Mouse (Mus musculus) heart, postnatal 25 days (tissue): ENCODE data around the gene Hsd11b2. TPM values are rescaled to one million over a fixed set of nuclear protein-coding genes. Genes with fewer than 3 reads are reported as not detected.

Experiments used
- DNase-seq: peaks from one replicate; pipeline ENCODE4 v3.0.0; 2022; ENCODE audit warnings: low spot score
- intact Hi-C: fragments of 180-260 bp; cut with DNase I; formaldehyde crosslinking; loops from one replicate; pipeline ENCODE4 v1.15.1; 2025
- total RNA-seq, 2 experiments: library from RNA; stranded (reverse); gene quantifications; 2 replicates each; pipeline ENCODE4 v1.2.3; 2021

The Hsd11b2 gene
- under 1 TPM; 0.13 to 0.36 TPM for total RNA-seq

- intact Hi-C loops = loop anchor here (2.0 to 5.0 kb wide), 2 partner anchors 14 to 36 kb away; no protein-coding TSS in a partner anchor
- DNase-seq = no peak
These were observed at the start of gene Hsd11b2 for GRCm38 (mm10) chr8:105518436-105519313. Gene Hsd11b2 (plus strand): TSS chr8:105518755.

- intact Hi-C loops = no loop called here
- DNase-seq = peak; percentile 60
These were observed 49.4 kb upstream of the Hsd11b2 start for GRCm38 (mm10) chr8:105469041-105469695.

GRCm38 (mm10) chr8:105469816-105470215 is 48.7 kb upstream of the Hsd11b2 start:
- intact Hi-C loops = no loop called here
- DNase-seq = no peak

DNA sequence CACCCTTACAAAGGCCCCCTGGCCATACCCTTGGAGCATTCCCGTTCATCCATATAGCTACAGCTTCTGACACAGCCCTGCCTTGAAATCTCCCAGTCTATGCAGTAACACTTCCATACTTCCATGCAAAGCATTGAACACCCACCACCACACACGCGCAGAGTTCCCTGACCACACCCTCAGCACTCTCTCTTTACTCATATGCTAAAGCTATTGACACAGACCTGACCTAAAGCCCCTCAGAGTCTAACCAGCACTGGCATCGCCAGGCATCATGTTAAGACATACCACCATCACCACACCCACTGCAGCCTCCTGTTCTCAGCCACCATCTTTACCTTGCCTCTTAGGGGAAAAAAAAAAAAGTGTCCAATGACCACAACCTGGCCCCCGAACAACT is 48.3 kb upstream of the Hsd11b2 start:
- no peak for DNase-seq
- intact Hi-C loops = no loop called here

GRCm38 (mm10) chr8:105470681-105471313 is 47.8 kb upstream of the Hsd11b2 start:
- intact Hi-C loops = no loop called here
- DNase-seq = no peak

DNA sequence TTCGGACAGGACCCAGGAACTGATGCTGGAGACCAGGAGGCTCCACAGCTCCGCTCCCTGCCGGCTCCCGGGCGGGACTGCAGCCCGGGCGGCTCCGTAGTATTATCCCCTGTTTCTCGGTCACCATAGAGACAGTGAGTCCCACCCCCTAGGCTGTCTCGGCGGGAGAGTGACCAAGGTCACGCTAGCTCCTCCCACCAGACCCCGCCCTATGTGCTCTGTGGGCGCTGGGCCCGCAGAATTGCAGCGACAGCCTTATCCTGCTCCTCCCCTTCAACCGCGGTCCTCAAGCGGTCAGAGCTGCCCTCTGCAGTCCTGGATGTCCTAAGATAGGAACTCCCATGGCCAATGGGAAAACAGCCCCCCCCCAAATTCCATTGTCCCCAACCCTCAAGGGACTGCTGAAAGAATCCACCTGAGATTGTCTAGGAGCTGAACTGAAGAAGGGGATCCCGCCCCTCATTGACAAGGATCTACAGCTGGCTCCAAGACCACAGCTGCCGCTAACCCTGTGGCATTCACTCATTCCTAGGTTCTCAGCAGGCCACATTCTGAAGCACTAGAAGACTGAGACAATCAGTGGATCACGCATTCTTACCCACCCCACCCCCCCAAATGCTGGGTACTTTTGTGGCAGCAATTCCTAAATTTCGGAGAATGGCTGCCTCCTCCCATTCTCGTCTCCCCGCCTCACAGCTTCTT is 47.1 kb upstream of the Hsd11b2 start, which contains the start of gene Tppp3:
TSS of gene Tppp3 (minus strand) at position 213 of the 702 bp plus-strand sequence.
- peak; percentile 97 for DNase-seq
- intact Hi-C loops = no loop called here

DNA sequence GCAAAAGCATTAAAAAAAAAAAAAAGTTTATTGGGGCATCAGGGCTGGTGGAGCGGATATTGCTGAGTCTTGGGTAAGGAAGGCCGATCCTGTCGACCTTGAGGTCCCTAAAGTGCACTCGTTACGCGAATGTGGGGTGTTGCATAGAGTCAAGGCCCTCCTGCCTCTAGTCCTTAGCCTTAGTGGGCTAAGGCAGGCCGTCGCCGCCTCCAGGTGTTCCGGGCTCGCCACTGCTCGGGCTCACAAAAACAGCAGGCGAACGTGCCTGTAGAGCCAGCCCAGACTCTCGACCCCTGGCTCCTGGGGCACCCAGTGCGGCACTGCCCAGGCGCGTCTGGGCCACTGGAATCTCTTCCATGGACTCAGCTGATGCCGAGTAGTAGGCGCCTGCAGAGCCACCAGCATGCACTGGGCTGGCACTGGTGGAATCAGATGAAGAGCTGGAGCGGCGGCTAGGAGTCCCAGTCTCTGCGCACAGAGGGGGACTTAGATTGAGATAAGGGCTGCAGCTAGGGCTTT is 46.1 kb upstream of the Hsd11b2 start:
- intact Hi-C loops = no loop called here
- DNase-seq = no peak

DNA sequence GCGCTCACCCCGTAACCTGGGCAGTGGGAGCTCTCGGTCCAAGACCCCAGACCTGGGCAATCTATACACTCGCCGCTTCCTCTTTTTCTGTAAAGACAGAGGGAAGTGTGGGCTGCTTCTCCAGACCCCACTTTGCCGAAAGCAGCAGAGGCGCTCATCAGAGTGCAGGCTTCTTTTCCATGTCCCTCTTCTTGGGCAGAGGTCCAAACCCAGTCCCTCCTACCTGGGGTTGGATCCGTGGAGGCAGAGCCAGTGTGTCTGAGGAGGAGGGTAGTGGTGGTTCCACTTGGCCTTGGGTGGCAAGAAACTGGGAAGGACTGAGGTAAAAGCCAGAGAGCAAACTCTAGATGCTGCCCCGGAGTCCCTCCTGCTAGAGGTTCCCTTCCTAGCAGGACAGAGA is 45.6 kb upstream of the Hsd11b2 start:
- DNase-seq = no peak
- intact Hi-C loops = no loop called here

DNA sequence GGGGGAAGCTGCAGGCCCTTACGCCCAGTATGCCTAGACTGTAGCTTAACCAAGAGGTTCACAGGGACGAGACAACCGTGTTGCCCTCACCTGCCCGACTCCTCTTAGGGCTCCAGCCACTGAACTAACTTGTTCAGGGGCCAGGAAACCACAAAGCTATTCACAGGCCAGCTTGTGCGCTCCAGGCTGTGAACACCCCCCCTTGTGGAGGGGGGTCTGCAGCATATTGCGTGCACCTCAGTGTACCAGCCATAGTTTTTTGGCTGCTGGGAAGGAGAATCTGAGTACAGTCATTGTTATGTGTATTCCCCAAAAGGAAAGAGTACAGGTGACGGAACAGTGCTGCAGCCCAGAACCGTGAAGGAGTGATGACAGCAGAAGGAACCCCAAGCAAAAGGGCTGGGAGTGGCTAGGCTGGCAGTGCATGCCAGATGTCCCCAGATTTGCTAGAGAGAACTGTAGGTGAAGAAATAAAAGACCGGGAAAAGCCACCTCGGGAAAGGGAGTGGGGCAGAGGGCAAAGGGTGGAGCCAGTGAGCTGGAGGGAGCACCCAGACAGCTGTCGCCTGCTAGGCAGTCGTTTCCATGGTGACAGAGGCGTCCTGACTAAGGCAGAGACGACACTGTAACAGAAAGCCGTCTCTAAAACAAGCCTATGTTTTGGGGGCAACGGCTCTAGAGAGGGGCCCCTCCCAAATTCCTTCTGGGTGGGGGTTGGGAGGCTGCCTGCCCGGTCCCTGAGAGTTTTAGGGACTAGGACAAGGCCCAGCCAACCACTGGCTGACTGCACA is 44.5 kb upstream of the Hsd11b2 start:
- DNase-seq = peak; percentile 57
- intact Hi-C loops = no loop called here

DNA sequence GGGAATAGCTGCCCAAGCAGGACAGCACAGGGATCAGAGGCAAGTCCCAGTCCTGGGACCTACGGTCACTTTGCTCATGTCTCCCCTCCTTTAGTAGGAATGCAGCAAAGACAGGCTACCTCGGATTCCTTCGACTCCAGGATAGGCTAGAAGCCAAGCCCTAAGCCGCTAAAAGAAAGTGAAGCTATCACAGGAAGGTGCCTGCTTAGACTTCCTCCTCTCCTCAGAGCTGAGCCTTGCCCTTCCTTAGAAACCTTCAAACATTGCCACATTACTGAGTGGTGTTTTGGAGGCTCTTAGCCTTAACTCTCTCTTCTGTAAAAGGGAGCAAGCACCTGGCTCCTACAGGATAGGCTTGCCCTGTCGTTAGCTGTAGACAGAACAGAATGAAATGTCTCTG is 43.9 kb upstream of the Hsd11b2 start:
- intact Hi-C loops = no loop called here

DNA sequence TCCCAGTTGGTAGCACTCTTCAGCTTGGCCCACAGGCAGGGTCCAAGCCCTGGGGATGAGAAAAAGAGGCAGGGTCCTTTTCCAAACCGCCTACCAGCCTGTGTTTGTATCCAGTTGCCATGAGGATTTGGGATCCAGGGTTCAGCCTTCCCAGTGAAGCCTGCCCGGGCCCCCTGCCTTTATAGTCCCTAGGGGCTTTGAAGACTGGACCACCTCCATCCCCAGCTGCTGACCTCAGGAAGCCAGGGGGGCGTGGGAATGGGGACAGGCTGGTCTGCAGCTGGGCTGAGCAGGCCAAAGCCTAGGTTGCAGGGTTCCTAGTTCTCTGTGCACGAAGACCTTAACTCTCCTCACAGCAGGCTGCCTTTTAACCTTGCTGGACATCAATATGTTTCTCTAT is 43.3 kb upstream of the Hsd11b2 start:
- intact Hi-C loops = no loop called here
- DNase-seq = peak; percentile 69

More for the DNA sequence above, 43.9 kb upstream of the Hsd11b2 start:
- no peak for DNase-seq

DNA sequence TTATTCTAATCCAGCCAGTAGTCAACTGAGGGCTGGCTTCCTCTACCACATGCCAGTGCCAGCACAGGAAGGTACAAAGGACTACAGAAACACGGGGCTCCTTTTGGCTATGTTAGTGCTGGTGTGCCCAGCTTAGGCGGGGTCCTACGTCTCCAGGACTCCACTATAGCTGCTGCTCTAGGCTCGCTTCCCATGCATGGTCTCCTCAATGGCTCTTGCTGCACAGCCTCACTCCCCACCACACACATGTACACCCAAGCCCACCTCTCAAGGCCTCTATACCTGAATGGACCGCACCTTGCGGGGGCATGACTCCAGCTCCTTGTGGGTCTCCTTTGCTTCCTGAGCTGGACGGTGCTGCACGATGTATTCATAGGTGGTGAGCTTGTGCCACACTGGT is 42.8 kb upstream of the Hsd11b2 start:
- no peak for DNase-seq
- intact Hi-C loops = loop anchor here (2.0 kb wide), 2 partner anchors 63 to 117 kb away; partner anchors contain the start of genes Kctd19 and Lrrc36

GRCm38 (mm10) chr8:105476161-105476560 is 42.4 kb upstream of the Hsd11b2 start:
- intact Hi-C loops = loop anchor here (2.0 kb wide), 2 partner anchors 63 to 117 kb away; partner anchors contain the start of genes Kctd19 and Lrrc36
- no peak for DNase-seq

DNA sequence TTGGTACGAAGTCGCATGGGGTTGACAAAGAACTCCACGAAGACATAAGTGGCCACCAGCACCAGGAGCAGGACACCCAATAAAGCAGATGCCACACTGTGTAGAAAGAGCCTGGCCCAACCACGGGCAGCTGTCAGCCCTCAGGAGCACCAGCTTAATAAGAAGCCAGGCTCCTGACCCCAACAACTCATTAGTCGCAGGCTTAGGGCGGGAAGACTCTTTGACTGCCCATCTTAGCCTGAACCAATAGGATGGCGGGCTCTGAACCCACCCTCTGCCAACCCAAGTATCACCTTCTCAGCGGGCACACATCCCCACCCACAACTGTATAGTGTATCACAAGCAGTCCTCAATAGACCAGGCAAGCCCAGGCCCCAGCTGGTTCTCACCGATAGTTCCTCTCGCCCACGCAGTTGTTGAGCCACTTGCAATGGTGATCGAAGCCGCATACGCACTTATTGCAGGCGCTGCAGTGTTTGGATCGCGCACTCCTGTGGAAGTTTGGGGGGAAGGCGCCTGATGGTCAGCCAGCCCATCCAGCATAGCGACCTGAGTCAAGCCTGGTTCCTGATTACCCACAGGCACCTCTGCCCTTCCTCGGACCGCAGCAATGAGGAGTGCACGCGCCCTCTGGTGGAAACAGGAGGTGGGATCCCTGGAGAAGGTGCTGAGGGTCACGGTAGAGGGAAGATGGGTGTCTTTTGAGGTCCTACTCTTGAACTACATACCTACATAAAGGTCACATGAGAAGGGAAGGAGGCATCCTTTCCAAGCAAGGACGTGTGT is 41.7 kb upstream of the Hsd11b2 start:
- no peak for DNase-seq
- intact Hi-C loops = loop anchor here (2.0 kb wide), 2 partner anchors 64 to 118 kb away; partner anchors contain the start of genes Kctd19 and Lrrc36

GRCm38 (mm10) chr8:105477792-105478191 is 40.8 kb upstream of the Hsd11b2 start:
- no peak for DNase-seq
- intact Hi-C loops = loop anchor here (2.0 kb wide), 2 partner anchors 65 to 119 kb away; partner anchors contain the start of genes Kctd19 and Lrrc36

DNA sequence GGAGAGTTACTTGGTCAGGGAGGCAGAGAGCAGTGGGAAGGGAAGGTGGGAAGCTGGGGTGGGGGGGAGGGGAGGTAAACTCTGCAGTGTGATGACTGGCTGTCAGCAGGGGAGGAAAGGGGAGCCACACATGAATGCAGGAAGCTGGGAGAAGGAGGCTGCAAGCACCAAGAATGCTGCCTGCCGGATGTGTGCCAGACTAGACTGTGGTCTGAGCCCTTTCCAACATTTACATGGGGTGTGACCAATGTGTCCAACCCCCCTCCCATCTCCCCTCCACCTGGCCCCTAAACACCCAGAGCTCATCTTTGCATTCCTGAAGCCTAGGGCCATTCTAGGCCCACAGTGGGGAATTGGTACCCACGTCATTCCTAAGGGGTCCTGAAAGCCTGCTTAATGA is 37.5 kb upstream of the Hsd11b2 start:
- no peak for DNase-seq
- intact Hi-C loops = loop anchor here (5.0 kb wide), 2 partner anchors 36 to 51 kb away; partner anchors contain the start of gene Hsd11b2

- intact Hi-C loops = loop anchor here (5.0 kb wide), 2 partner anchors 36 to 51 kb away; partner anchors contain the start of gene Hsd11b2
- no peak for DNase-seq
These were observed 37.1 kb upstream of the Hsd11b2 start for GRCm38 (mm10) chr8:105481453-105481852.

- intact Hi-C loops = loop anchor here (5.0 kb wide), 2 partner anchors 35 to 50 kb away; partner anchors contain the start of gene Hsd11b2
- no peak for DNase-seq
These were observed 36.4 kb upstream of the Hsd11b2 start for GRCm38 (mm10) chr8:105482123-105482522.
